Mouse (Mus musculus): ENCODE results near the gene Ffar1. TPM values are rescaled to one million over a fixed set of nuclear protein-coding genes. Genes with fewer than 3 reads are reported as not detected.

Gene Ffar1
- polyA plus RNA-seq (2012; rRNA removed) = 0.02 TPM in 1 of 2 replicates, not detected in the other

DNA sequence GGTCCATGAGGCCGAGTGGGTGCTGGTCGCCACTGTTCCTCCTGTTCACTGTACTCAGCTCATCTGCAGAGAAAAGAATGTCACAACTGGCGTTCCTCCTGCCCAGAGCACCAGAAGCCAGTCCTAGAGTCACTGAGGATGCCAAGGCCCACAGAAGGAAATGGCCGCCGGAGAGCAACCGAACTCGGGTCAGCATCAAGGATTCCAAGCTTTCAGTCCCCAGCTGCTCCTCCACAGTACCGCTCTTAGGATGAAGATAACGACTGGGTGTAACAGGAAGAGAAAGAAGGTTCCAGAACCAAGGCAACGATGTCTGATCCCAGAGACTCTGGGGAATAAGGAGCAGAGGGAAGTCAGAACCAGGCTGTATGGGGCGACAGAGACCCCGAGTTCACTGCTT lies at the start of gene Ffar1:
Ffar1 (minus strand) TSS at position 101 of the 400 bp plus-strand sequence.

DNA sequence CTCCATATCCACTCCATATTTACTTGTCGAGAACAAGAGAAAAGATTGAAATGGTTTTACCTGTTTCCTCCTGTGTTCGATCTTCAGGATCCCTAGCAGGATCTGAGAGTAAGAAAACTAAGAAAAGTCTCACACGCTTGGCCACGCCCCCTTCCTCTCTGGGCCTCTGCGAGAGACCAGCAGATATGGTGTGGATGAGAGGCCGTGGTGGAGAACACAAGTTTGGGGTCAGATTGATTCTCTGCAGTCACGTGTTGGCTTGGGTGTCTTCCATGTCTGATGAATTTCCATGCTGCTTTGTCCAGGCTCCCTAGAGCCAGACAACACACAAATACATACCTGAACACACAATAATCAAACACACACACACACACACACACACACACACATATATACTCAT lies 18.8 kb upstream of the Ffar1 start, which contains the start of gene Cd22:
Cd22 (minus strand) TSS at position 167 of the 400 bp plus-strand sequence.

GRCm38 (mm10) chr7:30856078-30856477 lies 5.3 kb downstream of the Ffar1 start, which contains the start of gene Ffar3:
Gene Ffar3 (minus strand): TSS chr7:30856178.

DNA sequence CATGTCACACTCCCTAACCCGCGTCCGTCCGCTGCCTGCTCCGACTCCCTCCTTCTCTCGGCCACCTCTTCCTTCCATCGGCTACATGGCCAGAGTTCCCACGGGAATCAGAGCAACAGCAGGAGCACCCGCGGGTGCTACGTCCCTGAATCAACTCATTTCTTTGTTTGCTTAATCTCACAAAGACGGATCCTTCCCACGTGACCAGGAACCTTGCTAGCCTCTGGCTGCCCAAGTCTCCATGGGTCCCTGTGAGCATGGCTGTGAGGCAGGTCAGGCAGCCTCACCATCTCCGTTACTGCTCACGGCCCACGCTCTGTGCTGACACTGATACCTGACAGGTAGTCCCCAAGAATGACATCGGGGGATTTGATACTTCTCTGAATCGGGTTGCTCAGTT lies 37.7 kb downstream of the Ffar1 start, which contains the start of gene Ffar2:
Ffar2 (minus strand) TSS at position 101 of the 400 bp plus-strand sequence.

Other genes with a start within 250 kb of the Ffar1 start
- gene Upk1a, start 248.7 kb downstream of the Ffar1 start, polyA plus RNA-seq (2012; rRNA removed) = 1.9 and 4.0 TPM in 2 replicates
- 789 and 842 TPM in 2 replicates for gene Cox6b1, start 235.4 kb downstream of the Ffar1 start, polyA plus RNA-seq (2012; rRNA removed)
- 0.07 and 0.18 TPM in 2 replicates for gene Etv2, start 225.7 kb downstream of the Ffar1 start, polyA plus RNA-seq (2012; rRNA removed)
- gene Rbm42, start 211.2 kb downstream of the Ffar1 start, polyA plus RNA-seq (2012; rRNA removed) = 68.3 and 129 TPM in 2 replicates
- 50.6 and 72.4 TPM in 2 replicates for gene Haus5, start 196.6 kb downstream of the Ffar1 start, polyA plus RNA-seq (2012; rRNA removed)
- not detected in 2 replicates for gene Pmis2, start 190.0 kb downstream of the Ffar1 start, polyA plus RNA-seq (2012; rRNA removed)
- gene 2200002J24Rik, start 162.6 kb downstream of the Ffar1 start, polyA plus RNA-seq (2012; rRNA removed) = not detected in 2 replicates
- 0.70 and 1.3 TPM in 2 replicates for gene Atp4a, start 149.4 kb downstream of the Ffar1 start, polyA plus RNA-seq (2012; rRNA removed)
- 66.3 and 120 TPM in 2 replicates for gene Tmem147, start 132.0 kb downstream of the Ffar1 start, polyA plus RNA-seq (2012; rRNA removed)
- 0.16 TPM in 1 of 2 replicates, not detected in the other for gene Gapdhs, start 117.9 kb downstream of the Ffar1 start, polyA plus RNA-seq (2012; rRNA removed)
- 5.4 and 6.3 TPM in 2 replicates for gene Sbsn, start 110.1 kb downstream of the Ffar1 start, polyA plus RNA-seq (2012; rRNA removed)
- gene Dmkn, start 97.8 kb downstream of the Ffar1 start, polyA plus RNA-seq (2012; rRNA removed) = 0.06 and 0.15 TPM in 2 replicates
- gene Krtdap, start 73.7 kb downstream of the Ffar1 start, polyA plus RNA-seq (2012; rRNA removed) = not detected in 2 replicates
- gene Ffar2, start 37.8 kb downstream of the Ffar1 start, polyA plus RNA-seq (2012; rRNA removed) = 0.05 and 0.21 TPM in 2 replicates
- gene Ffar3, start 5.4 kb downstream of the Ffar1 start, polyA plus RNA-seq (2012; rRNA removed) = 0.05 TPM in 1 of 2 replicates, not detected in the other
- 0.01 and 0.05 TPM in 2 replicates for gene Cd22, start 18.8 kb upstream of the Ffar1 start, polyA plus RNA-seq (2012; rRNA removed)
- 0.26 and 0.46 TPM in 2 replicates for gene Mag, start 53.3 kb upstream of the Ffar1 start, polyA plus RNA-seq (2012; rRNA removed)
- gene Hamp2, start 63.1 kb upstream of the Ffar1 start, polyA plus RNA-seq (2012; rRNA removed) = not detected in 2 replicates
- gene Hamp, start 82.5 kb upstream of the Ffar1 start, polyA plus RNA-seq (2012; rRNA removed) = not detected in 2 replicates
- 97.2 and 156 TPM in 2 replicates for gene Usf2, start 95.2 kb upstream of the Ffar1 start, polyA plus RNA-seq (2012; rRNA removed)
- gene Lsr, start 111.9 kb upstream of the Ffar1 start, polyA plus RNA-seq (2012; rRNA removed) = 15.1 and 19.4 TPM in 2 replicates
- gene Fam187b, start 112.2 kb upstream of the Ffar1 start, polyA plus RNA-seq (2012; rRNA removed) = 0.60 and 0.68 TPM in 2 replicates
- gene Fxyd5, start 180.9 kb upstream of the Ffar1 start, polyA plus RNA-seq (2012; rRNA removed) = 5.5 and 7.8 TPM in 2 replicates
- 5.0 and 10.5 TPM in 2 replicates for gene Fxyd7, start 189.9 kb upstream of the Ffar1 start, polyA plus RNA-seq (2012; rRNA removed)
- 8.6 and 18.0 TPM in 2 replicates for gene Fxyd1, start 195.6 kb upstream of the Ffar1 start, polyA plus RNA-seq (2012; rRNA removed)
- gene Lgi4, start 197.8 kb upstream of the Ffar1 start, polyA plus RNA-seq (2012; rRNA removed) = 1.8 and 3.3 TPM in 2 replicates
- 0.89 and 4.8 TPM in 2 replicates for gene Fxyd3, start 215.1 kb upstream of the Ffar1 start, polyA plus RNA-seq (2012; rRNA removed)